Mouse (Mus musculus): ENCODE data around the gene Olfr1383. TPM values are rescaled to one million over a fixed set of nuclear protein-coding genes. Genes with fewer than 3 reads are reported as not detected.
"Not testable (repeated sequence)": the region's sequence is repeated elsewhere in the genome, so short reads cannot be mapped to it uniquely, and the experiment has no call there.

The Olfr1383 gene
- polyA plus RNA-seq (2014; fragmentation: Nextera tagmentation; extraction: Ambion mirVana) = not detected in 2 replicates

DNA sequence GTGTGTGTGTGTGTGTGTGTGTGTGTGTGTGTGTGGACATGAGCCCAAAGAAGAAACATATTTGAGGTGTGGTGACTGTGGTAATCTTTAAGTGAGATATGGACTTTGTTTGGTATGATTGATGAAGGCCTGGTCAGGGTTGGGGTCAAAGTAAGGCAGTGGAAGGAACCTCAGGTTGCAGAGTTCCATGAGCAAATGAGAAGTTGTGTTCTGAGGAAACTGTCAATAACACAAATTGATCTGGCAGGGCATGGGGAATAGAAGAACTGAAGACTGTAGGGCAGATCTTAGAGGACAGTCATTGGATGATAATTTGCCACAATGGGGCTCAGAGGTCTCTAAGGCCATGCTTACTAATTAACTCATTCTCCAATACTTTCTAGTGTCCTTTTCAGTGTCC, at the start of gene Olfr1383:
Olfr1383 (plus strand) TSS at position 301 of the 400 bp plus-strand sequence.
- Histone ChIP-seq H3K4me1 (ENCODE audit: control insufficient read depth, insufficient read depth, low read length) (no peaks in the 10 kb centered on the region), H3K9ac (ENCODE audit: low read length) (no peak within 1 kb of the TSS)

DNA sequence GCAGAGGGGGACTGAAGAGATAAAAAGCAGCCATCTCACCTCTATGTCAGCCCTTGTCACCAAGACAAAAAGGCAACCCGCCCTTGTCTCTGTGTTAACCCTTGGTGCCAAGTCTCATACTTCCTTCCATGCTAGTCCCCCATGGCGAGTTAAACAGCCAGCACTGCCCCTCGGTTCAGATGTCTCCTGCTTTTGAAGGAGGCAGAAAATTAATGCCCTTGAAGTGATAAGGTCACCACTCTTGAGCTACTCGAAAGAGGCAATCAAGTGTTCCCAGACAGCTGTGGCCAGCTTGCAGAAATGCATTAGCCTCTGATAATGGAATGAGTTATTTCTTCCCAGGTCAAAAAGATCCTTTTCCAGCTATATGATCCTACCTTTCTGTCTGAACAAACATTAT, 33.5 kb upstream of the Olfr1383 start:
- no peak for ATAC-seq (ENCODE audit: low FRiP score)
- Histone ChIP-seq H3K36me3 (ENCODE audit: control insufficient read depth, insufficient read depth, low read length) (no peaks in the 10 kb centered on the region), H3K27me3 (ENCODE audit: control insufficient read depth, insufficient read depth, low read length) (no peaks in the 10 kb centered on the region), H3K4me2 (no peak overlapping the region), H3K4me3 (ENCODE audit: low read depth, low read length) (no peak overlapping the region), H3K9me3 (ENCODE audit: control insufficient read depth, low read length) (no peaks in the 10 kb centered on the region), H3K9ac (ENCODE audit: low read length) (no peak overlapping the region), H3K4me1 (ENCODE audit: control insufficient read depth, insufficient read depth, low read length) (no peaks in the 10 kb centered on the region), H3K27ac (ENCODE audit: low read depth, low read length) (no peak overlapping the region)
- no peak for DNase-seq (ENCODE audit: low spot score, missing footprints)
- WGBS = 75% methylated on average over 4 of the region's 4 CpGs

More for the DNA sequence above, at the start of gene Olfr1383:
- Histone ChIP-seq H3K27ac (ENCODE audit: low read depth, low read length) (no peak within 1 kb of the TSS), H3K4me2 (no peak within 1 kb of the TSS), H3K36me3 (ENCODE audit: control insufficient read depth, insufficient read depth, low read length) (no peaks in the 10 kb centered on the region), H3K9me3 (ENCODE audit: control insufficient read depth, low read length) (no peaks in the 10 kb centered on the region), H3K27me3 (ENCODE audit: control insufficient read depth, insufficient read depth, low read length) (no peaks in the 10 kb centered on the region), H3K4me3 (ENCODE audit: low read depth, low read length) (no peak within 1 kb of the TSS)
- ATAC-seq (ENCODE audit: low FRiP score) (no peak), DNase-seq (ENCODE audit: low spot score, missing footprints) (no peak)

GRCm38 (mm10) chr11:49488770-49489169, 30.7 kb upstream of the Olfr1383 start, which contains the start of gene Olfr1385:
TSS of gene Olfr1385 (plus strand) at chr11:49489070.
- not testable (repeated sequence) for H3K27me3 ChIP-seq (ENCODE audit: control insufficient read depth, insufficient read depth, low read length); H3K4me1 ChIP-seq (ENCODE audit: control insufficient read depth, insufficient read depth, low read length); ATAC-seq (ENCODE audit: low FRiP score); DNase-seq (ENCODE audit: low spot score, missing footprints); H3K4me3 ChIP-seq (ENCODE audit: low read depth, low read length); H3K36me3 ChIP-seq (ENCODE audit: control insufficient read depth, insufficient read depth, low read length); H3K9ac ChIP-seq (ENCODE audit: low read length); H3K27ac ChIP-seq (ENCODE audit: low read depth, low read length); H3K4me2 ChIP-seq; H3K9me3 ChIP-seq (ENCODE audit: control insufficient read depth, low read length)
- 81% methylated on average over 1 of the region's 1 CpGs for WGBS

DNA sequence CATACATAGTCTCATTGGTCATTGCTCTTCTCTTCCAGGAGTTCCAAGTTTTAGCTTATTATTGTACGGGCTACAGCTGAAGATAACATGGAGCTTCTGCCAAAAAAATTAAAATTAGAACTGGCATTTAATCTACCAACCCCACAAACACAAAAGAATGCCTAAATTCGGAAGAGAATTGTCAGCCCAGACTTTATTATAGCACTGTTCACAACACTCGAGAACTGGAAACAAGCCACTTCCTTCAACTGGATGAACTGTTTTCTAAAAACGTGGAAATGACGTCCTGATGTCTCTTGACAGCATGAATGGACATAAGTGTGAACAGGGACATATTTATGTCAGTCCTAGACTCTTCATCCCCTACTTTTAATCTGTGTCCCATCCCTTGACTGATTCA, 1.4 kb upstream of the Olfr1383 start:
- H3K4me3 ChIP-seq (ENCODE audit: low read depth, low read length) = no peak overlapping the region
- no peak overlapping the region for H3K27ac ChIP-seq (ENCODE audit: low read depth, low read length)
- no peak overlapping the region for H3K4me2 ChIP-seq
- H3K9ac ChIP-seq (ENCODE audit: low read length) = no peak overlapping the region
- DNase-seq (ENCODE audit: low spot score, missing footprints) (no peak), ATAC-seq (ENCODE audit: low FRiP score) (no peak)
- H3K27me3 ChIP-seq (ENCODE audit: control insufficient read depth, insufficient read depth, low read length) = no peaks in the 10 kb centered on the region
- H3K9me3 ChIP-seq (ENCODE audit: control insufficient read depth, low read length) = no peaks in the 10 kb centered on the region
- H3K4me1 ChIP-seq (ENCODE audit: control insufficient read depth, insufficient read depth, low read length) = no peaks in the 10 kb centered on the region
- WGBS = 77% methylated on average over 5 of the region's 5 CpGs
- no peaks in the 10 kb centered on the region for H3K36me3 ChIP-seq (ENCODE audit: control insufficient read depth, insufficient read depth, low read length)

GRCm38 (mm10) chr11:49527947-49528346, 8.5 kb downstream of the Olfr1383 start, which contains the start of gene Olfr1382:
TSS of gene Olfr1382 (plus strand) at chr11:49528247.
- Histone ChIP-seq H3K4me3 (ENCODE audit: low read depth, low read length) (no peak within 1 kb of the TSS), H3K4me2 (no peak within 1 kb of the TSS)

GRCm38 (mm10) chr11:49532761-49533160, 13.3 kb downstream of the Olfr1383 start:
- Histone ChIP-seq H3K36me3 (ENCODE audit: control insufficient read depth, insufficient read depth, low read length) (no peaks in the 10 kb centered on the region), H3K4me1 (ENCODE audit: control insufficient read depth, insufficient read depth, low read length) (no peaks in the 10 kb centered on the region), H3K9me3 (ENCODE audit: control insufficient read depth, low read length) (no peaks in the 10 kb centered on the region), H3K4me2 (no peak overlapping the region), H3K4me3 (ENCODE audit: low read depth, low read length) (no peak overlapping the region), H3K27me3 (ENCODE audit: control insufficient read depth, insufficient read depth, low read length) (no peaks in the 10 kb centered on the region), H3K9ac (ENCODE audit: low read length) (no peak overlapping the region), H3K27ac (ENCODE audit: low read depth, low read length) (no peak overlapping the region)
- ATAC-seq (ENCODE audit: low FRiP score) = no peak
- DNase-seq (ENCODE audit: low spot score, missing footprints) = no peak

More at GRCm38 (mm10) chr11:49527947-49528346, 8.5 kb downstream of the Olfr1383 start, which contains the start of gene Olfr1382:
- H3K27ac ChIP-seq (ENCODE audit: low read depth, low read length) = no peak within 1 kb of the TSS
- ATAC-seq (ENCODE audit: low FRiP score) (no peak), DNase-seq (ENCODE audit: low spot score, missing footprints) (no peak)
- H3K27me3 ChIP-seq (ENCODE audit: control insufficient read depth, insufficient read depth, low read length) = no peaks in the 10 kb centered on the region
- H3K9me3 ChIP-seq (ENCODE audit: control insufficient read depth, low read length) = no peaks in the 10 kb centered on the region
- 86% methylated on average over 3 of the region's 3 CpGs for WGBS
- no peak within 1 kb of the TSS for H3K9ac ChIP-seq (ENCODE audit: low read length)
- H3K36me3 ChIP-seq (ENCODE audit: control insufficient read depth, insufficient read depth, low read length) = no peaks in the 10 kb centered on the region
- H3K4me1 ChIP-seq (ENCODE audit: control insufficient read depth, insufficient read depth, low read length) = no peaks in the 10 kb centered on the region

GRCm38 (mm10) chr11:49536631-49537030, 17.2 kb downstream of the Olfr1383 start:
- H3K4me1 ChIP-seq (ENCODE audit: control insufficient read depth, insufficient read depth, low read length); H3K9me3 ChIP-seq (ENCODE audit: control insufficient read depth, low read length); H3K9ac ChIP-seq (ENCODE audit: low read length); H3K4me3 ChIP-seq (ENCODE audit: low read depth, low read length); ATAC-seq (ENCODE audit: low FRiP score); H3K4me2 ChIP-seq; H3K36me3 ChIP-seq (ENCODE audit: control insufficient read depth, insufficient read depth, low read length); DNase-seq (ENCODE audit: low spot score, missing footprints); H3K27me3 ChIP-seq (ENCODE audit: control insufficient read depth, insufficient read depth, low read length); H3K27ac ChIP-seq (ENCODE audit: low read depth, low read length): not testable (repeated sequence)
- WGBS = 97% methylated on average over 2 of the region's 2 CpGs

- DNase-seq (ENCODE audit: low spot score, missing footprints); H3K9me3 ChIP-seq (ENCODE audit: control insufficient read depth, low read length); H3K4me3 ChIP-seq (ENCODE audit: low read depth, low read length); H3K27me3 ChIP-seq (ENCODE audit: control insufficient read depth, insufficient read depth, low read length); H3K36me3 ChIP-seq (ENCODE audit: control insufficient read depth, insufficient read depth, low read length); H3K9ac ChIP-seq (ENCODE audit: low read length); H3K4me1 ChIP-seq (ENCODE audit: control insufficient read depth, insufficient read depth, low read length); H3K4me2 ChIP-seq; H3K27ac ChIP-seq (ENCODE audit: low read depth, low read length); ATAC-seq (ENCODE audit: low FRiP score): not testable (repeated sequence)
- 62% methylated on average over 3 of the region's 3 CpGs for WGBS
Observed at GRCm38 (mm10) chr11:49543149-49543548, 23.7 kb downstream of the Olfr1383 start, which contains the start of gene Olfr1381. TSS of gene Olfr1381 (plus strand) at chr11:49543449.

- WGBS = 75% methylated on average over 3 of the region's 3 CpGs
- H3K9me3 ChIP-seq (ENCODE audit: control insufficient read depth, low read length); ATAC-seq (ENCODE audit: low FRiP score): not testable (repeated sequence)
Observed at GRCm38 (mm10) chr11:49554033-49554432, 34.6 kb downstream of the Olfr1383 start.

More at GRCm38 (mm10) chr11:49554033-49554432, 34.6 kb downstream of the Olfr1383 start:
- H3K4me1 ChIP-seq (ENCODE audit: control insufficient read depth, insufficient read depth, low read length); H3K36me3 ChIP-seq (ENCODE audit: control insufficient read depth, insufficient read depth, low read length); H3K27ac ChIP-seq (ENCODE audit: low read depth, low read length); H3K4me2 ChIP-seq; DNase-seq (ENCODE audit: low spot score, missing footprints); H3K27me3 ChIP-seq (ENCODE audit: control insufficient read depth, insufficient read depth, low read length); H3K4me3 ChIP-seq (ENCODE audit: low read depth, low read length); H3K9ac ChIP-seq (ENCODE audit: low read length): not testable (repeated sequence)
